Mouse (Mus musculus) heart, embryonic 14.5 days (tissue): ENCODE measurements at regions not wholly inside any gene's neighbourhood (a gene's known extent, or its start where the extent isn't known, plus 50 kb on each side); places are given as distances from the start of the nearest gene placed in this dataset.

Experiments used
- ATAC-seq: fragments of 200-750 bp; cut with Nextera tagmentation; 2 replicates; pipeline ENCODE4 v1.8.0; 2017; ENCODE audit warnings: low read depth, moderate TSS enrichment; ENCODE audit not compliant: insufficient number of reproducible peaks, insufficient read depth, low FRiP score
- H3K27ac ChIP-seq, 2 experiments: fragments of 200-500 bp in 1 of 2; fragments of 300-500 bp in 1 of 2; sonication (generic) in 1 of 2; replicated peaks in 1 of 2; 2 replicates each; pipeline ENCODE4 v1.5.1; 2012 to 2014; ENCODE audit warnings: low read depth in 2 of 2, low read length in 2 of 2, control low read depth in 1 of 2, mild to moderate bottlenecking in 1 of 2, mixed read lengths in 1 of 2; ENCODE audit not compliant: control insufficient read depth in 1 of 2, insufficient read depth in 1 of 2
- H3K27me3 ChIP-seq: fragments of 300-500 bp; sonication (generic); 2 replicates; pipeline ENCODE4 v1.6.1; 2014; ENCODE audit warnings: mild to moderate bottlenecking, low read length, control low read depth; ENCODE audit not compliant: control insufficient read depth, insufficient read depth
- H3K36me3 ChIP-seq: fragments of 300-500 bp; sonication (generic); 2 replicates; pipeline ENCODE4 v1.6.1; 2014; ENCODE audit warnings: mild to moderate bottlenecking, control low read depth, low read length, mixed read lengths; ENCODE audit not compliant: control insufficient read depth, insufficient read depth
- H3K4me1 ChIP-seq, 2 experiments: fragments of 200-500 bp in 1 of 2; fragments of 300-500 bp in 1 of 2; sonication (generic) in 1 of 2; 2 replicates each; pipeline ENCODE4 v1.6.1; 2012 to 2014; ENCODE audit warnings: low read length in 2 of 2, control low read depth in 1 of 2, mixed read lengths in 1 of 2; ENCODE audit not compliant: control insufficient read depth in 2 of 2, insufficient read depth in 2 of 2
- H3K4me2 ChIP-seq: fragments of 300-500 bp; sonication (generic); 2 replicates; pipeline ENCODE4 v1.6.1; 2014; ENCODE audit warnings: mild to moderate bottlenecking, low read length
- H3K4me3 ChIP-seq, 2 experiments: fragments of 200-500 bp in 1 of 2; fragments of 300-500 bp in 1 of 2; sonication (generic) in 1 of 2; 2 replicates each; pipeline ENCODE4 v1.5.1; 2012 to 2014; ENCODE audit warnings: low read length in 2 of 2, mild to moderate bottlenecking in 2 of 2, control low read depth in 1 of 2, low read depth in 1 of 2, moderate library complexity in 1 of 2; ENCODE audit not compliant: control insufficient read depth in 1 of 2, insufficient read depth in 1 of 2
- H3K9ac ChIP-seq: fragments of 300-500 bp; sonication (generic); 2 replicates; pipeline ENCODE4 v1.6.1; 2014; ENCODE audit warnings: mild to moderate bottlenecking, low read length
- H3K9me3 ChIP-seq: fragments of 300-500 bp; sonication (generic); 2 replicates; pipeline ENCODE4 v1.6.1; 2016; ENCODE audit warnings: low read length, control low read depth; ENCODE audit not compliant: control insufficient read depth
- WGBS: fragments of 180-500 bp; shearing (Covaris S2); extraction: QIAGEN DNeasy Blood & Tissue Kit; methylation state at CpG from one replicate; pipeline ENCODE4 v1.1.7; 2014; 5-methylcytosine and 5-hydroxymethylcytosine counted together

- Histone ChIP-seq H3K4me1 (no peaks in the 10 kb centered on the region), H3K4me3 (no peak overlapping the region), H3K27ac (no peak overlapping the region), H3K9ac (no peak overlapping the region), H3K9me3 (no peaks in the 10 kb centered on the region), H3K27me3 (no peaks in the 10 kb centered on the region), H3K4me2 (no peak overlapping the region), H3K36me3 (no peaks in the 10 kb centered on the region)
- ATAC-seq = no peak
These were observed 132.4 kb upstream of the Ahr start for GRCm38 (mm10) chr12:35667218-35667617.

GRCm38 (mm10) chr12:35666062-35666461, 131.2 kb upstream of the Ahr start:
- H3K27ac ChIP-seq = no peak overlapping the region
- 66% methylated on average over 2 of the region's 2 CpGs for WGBS
- ATAC-seq = no peak

GRCm38 (mm10) chr12:35663062-35663461, 128.2 kb upstream of the Ahr start:
- WGBS = 78% methylated on average over 1 of the region's 1 CpGs
- H3K27ac ChIP-seq = no peak overlapping the region
- no peaks in the 10 kb centered on the region for H3K36me3 ChIP-seq
- H3K9me3 ChIP-seq = no peaks in the 10 kb centered on the region
- ATAC-seq = no peak
- no peak overlapping the region for H3K9ac ChIP-seq
- no peaks in the 10 kb centered on the region for H3K4me1 ChIP-seq
- no peaks in the 10 kb centered on the region for H3K27me3 ChIP-seq
- no peak overlapping the region for H3K4me3 ChIP-seq
- H3K4me2 ChIP-seq = no peak overlapping the region

More at GRCm38 (mm10) chr12:35666062-35666461, 131.2 kb upstream of the Ahr start:
- Histone ChIP-seq H3K9ac (no peak overlapping the region), H3K4me3 (no peak overlapping the region), H3K36me3 (no peaks in the 10 kb centered on the region), H3K4me1 (no peaks in the 10 kb centered on the region), H3K4me2 (no peak overlapping the region), H3K27me3 (no peaks in the 10 kb centered on the region), H3K9me3 (no peaks in the 10 kb centered on the region)

DNA sequence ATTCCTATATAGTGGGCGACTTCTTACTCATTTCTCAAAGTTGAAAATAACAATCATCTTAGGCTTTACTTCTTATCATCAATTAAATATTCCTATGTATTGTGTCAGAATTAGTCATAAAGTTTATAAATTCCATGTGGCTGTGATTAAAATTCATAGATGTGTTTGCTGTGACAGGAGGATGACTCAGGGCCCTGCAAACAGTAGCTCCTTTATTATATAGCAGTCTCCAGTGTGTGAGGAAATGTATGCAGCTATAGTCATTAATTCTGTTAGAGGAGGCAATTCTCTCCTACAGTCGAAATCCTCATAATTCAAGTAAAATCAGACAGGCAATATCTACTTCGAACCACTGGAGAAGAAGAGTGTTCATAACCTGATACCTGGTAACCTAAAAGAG, 121.7 kb upstream of the Ahr start:
- 74% methylated on average over 3 of the region's 3 CpGs for WGBS
- Histone ChIP-seq H3K27me3 (no peaks in the 10 kb centered on the region), H3K9me3 (no peaks in the 10 kb centered on the region), H3K4me3 (no peak overlapping the region), H3K4me1 (no peaks in the 10 kb centered on the region), H3K9ac (no peak overlapping the region), H3K27ac (no peak overlapping the region), H3K36me3 (no peaks in the 10 kb centered on the region), H3K4me2 (no peak overlapping the region)
- no peak for ATAC-seq

DNA sequence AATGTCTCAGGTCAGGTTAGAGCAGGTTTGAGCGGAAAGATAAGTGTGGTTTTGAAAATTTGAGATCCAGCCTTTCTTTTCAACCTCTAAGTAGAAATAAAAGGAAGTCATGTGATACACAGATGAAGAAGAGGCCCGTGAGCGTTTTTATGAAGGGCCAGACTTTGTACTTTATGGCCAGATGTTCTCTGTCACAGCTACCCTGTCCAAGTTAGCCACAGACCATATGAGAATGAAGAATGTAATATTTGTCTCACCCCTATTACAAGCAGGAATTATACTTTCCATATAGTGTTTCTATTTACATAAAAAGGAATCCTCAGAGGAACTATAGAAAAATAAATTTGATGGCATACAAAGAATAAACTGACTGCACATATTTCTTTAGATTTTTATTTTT, 114.9 kb upstream of the Ahr start:
- H3K9me3 ChIP-seq = no peaks in the 10 kb centered on the region
- WGBS = 77% methylated on average over 3 of the region's 3 CpGs
- no peak overlapping the region for H3K9ac ChIP-seq
- no peaks in the 10 kb centered on the region for H3K4me1 ChIP-seq
- no peak overlapping the region for H3K27ac ChIP-seq
- ATAC-seq = no peak
- no peak overlapping the region for H3K4me2 ChIP-seq
- H3K27me3 ChIP-seq = no peaks in the 10 kb centered on the region
- H3K36me3 ChIP-seq = no peaks in the 10 kb centered on the region
- no peak overlapping the region for H3K4me3 ChIP-seq

- no peak for ATAC-seq
- Histone ChIP-seq H3K36me3 (no peaks in the 10 kb centered on the region), H3K27ac (no peak overlapping the region), H3K4me1 (no peaks in the 10 kb centered on the region), H3K9ac (no peak overlapping the region), H3K4me2 (no peak overlapping the region), H3K9me3 (no peaks in the 10 kb centered on the region), H3K4me3 (no peak overlapping the region), H3K27me3 (no peaks in the 10 kb centered on the region)
These were observed 107.6 kb upstream of the Ahr start for GRCm38 (mm10) chr12:35642473-35642872.

GRCm38 (mm10) chr12:35641741-35642140, 106.9 kb upstream of the Ahr start:
- 52% methylated on average over 1 of the region's 1 CpGs for WGBS
- H3K4me3 ChIP-seq = no peak overlapping the region
- ATAC-seq = no peak

DNA sequence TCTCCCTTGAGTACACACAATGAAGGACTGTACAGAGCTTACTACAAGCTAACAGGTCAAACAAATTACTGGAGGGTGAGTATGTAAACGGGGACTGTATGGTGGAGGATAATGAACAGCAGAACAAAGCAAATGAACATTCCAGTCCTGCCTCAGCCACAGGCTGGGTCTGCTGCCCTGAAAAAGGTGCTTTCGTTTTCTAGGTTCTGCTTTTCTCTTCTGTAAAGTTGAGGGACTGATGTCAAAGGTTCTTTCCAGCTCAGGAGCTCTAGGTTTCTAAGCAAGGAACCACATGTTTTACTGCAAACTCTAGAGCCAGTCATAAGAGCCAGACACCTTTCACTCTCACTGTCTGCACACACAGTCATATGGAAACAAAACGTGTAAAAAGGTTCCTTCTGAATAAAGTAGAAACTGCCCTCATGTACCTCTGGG, 106.1 kb upstream of the Ahr start:
- H3K9ac ChIP-seq = no peak overlapping the region
- no peak overlapping the region for H3K4me2 ChIP-seq
- 66% methylated on average over 3 of the region's 3 CpGs for WGBS
- H3K4me3 ChIP-seq = no peak overlapping the region
- ATAC-seq = no peak
- no peaks in the 10 kb centered on the region for H3K27me3 ChIP-seq
- H3K4me1 ChIP-seq = no peaks in the 10 kb centered on the region
- H3K36me3 ChIP-seq = no peaks in the 10 kb centered on the region
- H3K9me3 ChIP-seq = no peaks in the 10 kb centered on the region
- no peak overlapping the region for H3K27ac ChIP-seq

More at GRCm38 (mm10) chr12:35641741-35642140, 106.9 kb upstream of the Ahr start:
- H3K4me2 ChIP-seq = no peak overlapping the region
- H3K9ac ChIP-seq = no peak overlapping the region
- H3K9me3 ChIP-seq = no peaks in the 10 kb centered on the region
- no peaks in the 10 kb centered on the region for H3K36me3 ChIP-seq
- H3K4me1 ChIP-seq = no peaks in the 10 kb centered on the region
- no peaks in the 10 kb centered on the region for H3K27me3 ChIP-seq
- no peak overlapping the region for H3K27ac ChIP-seq
